Mouse (Mus musculus): Measurements from ENCODE around the gene Rnf180. TPM values are rescaled to one million over a fixed set of nuclear protein-coding genes. Genes with fewer than 3 reads are reported as not detected.
A peak's percentile ranks its signal among the peaks of the same experiment; 100 is the strongest.
"Not testable (repeated sequence)": the region's sequence is repeated elsewhere in the genome, so short reads cannot be mapped to it uniquely, and the experiment has no call there.

Gene Rnf180
- 10 to 100 TPM; 15.3 to 83.8 (median 34.8) TPM for total RNA-seq (2018; cell fraction: chromatin; rRNA removed)
- 10 to 100 TPM in 7 of 26 experiments, 1 to 10 TPM in 19; 3.2 to 13.4 (median 5.5) TPM for total RNA-seq (2018; cell fraction: cytosol; rRNA removed)
- total RNA-seq (2018; cell fraction: nucleus; rRNA removed) = 10 to 100 TPM in 20 of 26 experiments, 1 to 10 TPM in 6; 5.8 to 65.4 (median 22.8) TPM
- polyA plus RNA-seq (2018) = 7.7 to 11.7 TPM (median 8.2 TPM) in 3 replicates

DNA sequence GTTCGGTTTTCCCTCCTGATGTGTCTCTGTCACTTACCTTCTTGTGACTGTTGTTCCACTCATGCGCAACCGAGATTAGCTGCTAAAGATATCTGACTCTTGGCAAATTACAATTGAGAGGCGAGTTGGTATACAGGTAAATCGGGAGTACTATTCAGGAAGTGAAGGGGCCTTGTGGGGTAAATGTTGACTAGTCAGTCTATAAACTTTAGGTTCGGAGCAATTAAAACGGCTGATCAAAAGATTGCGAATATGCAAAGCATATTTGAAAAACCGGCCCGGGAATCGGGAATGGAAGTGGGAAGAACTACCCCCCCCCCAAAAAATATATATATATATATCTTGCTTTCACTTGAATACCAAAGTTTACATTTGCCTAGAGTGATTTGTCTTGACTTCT, at the start of gene Rnf180:
Gene Rnf180, minus strand, starts transcription at position 101 of the 400 bp plus-strand sequence.
- no peaks in the 10 kb centered on the region; the same call in 1 of the 2 replicates for H3K79me2 ChIP-seq (ENCODE audit: inconsistent target)
- no peak within 1 kb of the TSS for H3K27ac ChIP-seq
- no peaks in the 10 kb centered on the region for H3K36me3 ChIP-seq (ENCODE audit: inconsistent target)
- peak within 1 kb of the TSS; percentile 43 for H3K4me3 ChIP-seq (ENCODE audit: inconsistent target)
- 73% methylated on average over 8 of the region's 11 CpGs for WGBS (ENCODE audit: missing documents)

DNA sequence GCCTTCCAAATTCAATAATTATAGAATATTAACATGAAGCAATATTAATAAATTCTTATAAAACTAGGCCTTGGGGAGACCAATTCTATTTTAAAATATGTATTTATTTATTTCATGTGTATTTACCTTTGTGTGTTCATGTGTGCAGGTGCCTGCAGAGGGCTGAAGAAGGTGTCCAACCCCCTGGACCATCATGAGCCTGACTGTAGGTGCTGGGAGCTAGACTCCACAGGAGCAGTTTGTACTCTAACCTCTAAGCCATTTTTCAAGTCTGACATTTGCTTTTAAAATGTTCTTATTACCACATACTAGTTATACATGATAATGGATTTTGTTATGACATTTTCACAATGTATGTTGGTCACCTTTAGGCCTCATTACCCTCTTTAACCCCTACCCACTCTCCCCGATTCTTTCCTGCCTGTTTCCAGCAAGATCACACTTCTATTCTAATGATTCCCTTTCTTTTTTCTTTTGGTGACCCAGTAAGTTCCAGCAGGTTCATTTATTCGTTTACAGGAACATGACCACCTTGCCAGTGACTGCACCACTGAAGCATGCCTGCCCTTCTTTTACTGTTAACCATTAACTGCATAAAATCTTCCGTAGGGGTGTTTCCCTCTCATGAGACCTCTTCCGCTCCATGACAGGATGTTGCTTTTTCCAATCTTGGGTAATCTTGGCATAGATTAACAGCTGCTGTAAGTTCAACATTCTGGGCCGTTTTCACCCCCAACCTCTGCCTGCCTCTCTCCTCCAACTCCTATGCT, 36.8 kb upstream of the Rnf180 start:
- Histone ChIP-seq H3K4me3 (ENCODE audit: inconsistent target) (no peak overlapping the region), H3K27ac (no peak overlapping the region), H3K36me3 (ENCODE audit: inconsistent target) (no peaks in the 10 kb centered on the region), H3K79me2 (ENCODE audit: inconsistent target) (no peaks in the 10 kb centered on the region)
- WGBS (ENCODE audit: missing documents) = 81% methylated on average over 5 of the region's 5 CpGs

DNA sequence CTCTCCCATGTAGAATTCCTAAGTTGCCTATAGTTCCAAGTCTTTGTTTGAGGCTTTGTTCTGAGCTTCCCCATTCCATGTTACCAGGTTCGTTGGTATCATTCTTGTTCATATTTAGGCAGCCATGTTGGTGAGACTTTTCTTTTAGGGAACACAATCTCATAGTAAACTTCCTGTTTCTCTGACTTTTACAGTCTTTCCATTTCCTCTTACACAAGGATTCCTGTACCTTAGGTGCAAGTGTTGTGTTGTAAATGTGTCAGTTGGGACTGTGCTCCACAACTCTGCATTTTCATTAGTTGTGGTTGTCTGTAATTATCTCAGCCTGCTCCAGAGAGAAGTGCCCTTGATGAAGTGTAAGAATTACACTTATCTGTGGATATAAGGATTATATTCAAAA, 32.3 kb upstream of the Rnf180 start:
- no peak overlapping the region for H3K4me3 ChIP-seq (ENCODE audit: inconsistent target)
- WGBS (ENCODE audit: missing documents) = 12% methylated on average over 1 of the region's 1 CpGs
- H3K27ac ChIP-seq = no peak overlapping the region
- H3K36me3 ChIP-seq (ENCODE audit: inconsistent target) = no peaks in the 10 kb centered on the region
- H3K79me2 ChIP-seq (ENCODE audit: inconsistent target) = no peaks in the 10 kb centered on the region

DNA sequence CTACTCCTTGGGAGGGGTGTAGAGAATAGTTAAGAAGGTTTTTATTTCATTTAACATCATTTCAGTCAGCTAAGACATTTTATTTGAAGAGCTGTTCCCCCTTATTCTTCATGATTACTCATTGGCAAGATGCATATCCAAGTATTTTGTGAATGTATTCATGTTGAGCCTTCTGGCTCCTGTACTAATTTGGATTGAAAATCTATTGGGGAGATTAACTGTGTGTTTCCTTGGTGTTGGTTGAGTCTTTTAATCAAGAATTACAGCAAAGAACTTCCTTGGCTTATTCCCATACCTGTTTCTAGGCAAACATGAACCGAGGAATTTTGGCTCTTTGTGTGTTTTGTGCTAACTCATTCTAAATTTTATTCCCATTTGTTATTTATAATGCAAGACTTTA, 22.3 kb upstream of the Rnf180 start:
- no peaks in the 10 kb centered on the region for H3K36me3 ChIP-seq (ENCODE audit: inconsistent target)
- no peak overlapping the region for H3K4me3 ChIP-seq (ENCODE audit: inconsistent target)
- no peak overlapping the region for H3K27ac ChIP-seq
- WGBS (ENCODE audit: missing documents) = 100% methylated on average over 1 of the region's 1 CpGs
- H3K79me2 ChIP-seq (ENCODE audit: inconsistent target) = no peaks in the 10 kb centered on the region

DNA sequence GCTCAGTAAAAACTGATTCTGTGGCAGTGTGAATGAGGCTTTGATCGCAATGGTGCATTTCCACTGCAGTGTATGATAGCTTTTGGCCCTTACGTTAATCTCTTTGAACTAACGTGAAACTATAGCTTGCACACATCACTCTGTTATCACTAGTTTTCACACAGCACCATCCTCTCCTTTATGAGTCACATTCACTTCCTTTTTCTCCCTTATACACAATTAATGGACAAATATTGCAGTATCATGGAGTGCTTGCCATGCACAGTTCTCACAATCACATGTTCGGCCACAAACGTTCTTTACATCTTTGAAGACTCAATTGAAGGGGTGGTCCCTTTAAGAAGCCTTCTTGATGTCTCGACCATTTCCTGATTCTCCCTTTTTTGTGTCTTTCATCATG, 21.4 kb upstream of the Rnf180 start:
- H3K79me2 ChIP-seq (ENCODE audit: inconsistent target) = no peaks in the 10 kb centered on the region
- no peak overlapping the region for H3K27ac ChIP-seq
- 61% methylated on average over 6 of the region's 6 CpGs for WGBS (ENCODE audit: missing documents)
- H3K36me3 ChIP-seq (ENCODE audit: inconsistent target) = no peaks in the 10 kb centered on the region
- no peak overlapping the region for H3K4me3 ChIP-seq (ENCODE audit: inconsistent target)

DNA sequence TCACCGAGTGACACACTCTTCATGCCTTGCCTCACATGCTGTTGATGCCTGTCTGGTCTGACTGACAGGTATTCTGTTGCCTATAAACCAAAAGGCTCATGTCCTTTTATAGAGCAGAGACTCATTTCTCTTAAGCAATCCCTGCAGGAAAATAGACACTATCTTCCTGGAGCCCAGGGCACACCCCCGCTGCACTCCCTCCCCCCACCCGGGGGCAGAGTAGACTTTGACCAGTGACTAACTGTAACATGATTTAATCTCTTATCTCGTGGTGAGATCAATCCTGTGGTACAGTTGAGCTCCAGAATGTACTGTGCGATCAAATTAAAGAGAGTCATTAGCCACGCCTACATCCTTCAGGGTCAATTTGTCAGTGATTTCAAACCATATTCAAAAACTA, 18.1 kb upstream of the Rnf180 start:
- Histone ChIP-seq H3K4me3 (ENCODE audit: inconsistent target) (no peak overlapping the region), H3K36me3 (ENCODE audit: inconsistent target) (no peaks in the 10 kb centered on the region), H3K79me2 (ENCODE audit: inconsistent target) (no peaks in the 10 kb centered on the region), H3K27ac (no peak overlapping the region)
- 78% methylated on average over 6 of the region's 6 CpGs for WGBS (ENCODE audit: missing documents)

DNA sequence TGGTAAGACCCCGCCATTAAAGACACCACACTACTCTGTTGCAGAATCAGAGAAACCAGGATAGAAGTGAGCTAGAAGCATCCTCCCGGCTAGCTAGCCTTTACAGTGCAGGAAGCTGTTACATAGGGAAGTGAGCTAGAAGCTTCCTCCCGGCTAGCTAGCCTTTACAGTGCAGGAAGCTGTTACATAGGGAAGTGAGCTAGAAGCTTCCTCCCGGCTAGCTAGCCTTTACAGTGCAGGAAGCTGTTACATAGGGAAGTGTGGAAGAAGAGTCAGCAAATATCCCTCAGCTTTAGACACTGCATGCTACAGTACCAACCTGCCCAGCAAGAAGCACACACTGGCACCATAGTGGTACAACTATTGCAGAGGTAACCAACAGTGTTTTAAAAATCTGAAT, 15.9 kb upstream of the Rnf180 start:
- peak overlapping the region; percentile 86 for H3K27ac ChIP-seq
- not testable (repeated sequence) for H3K4me3 ChIP-seq (ENCODE audit: inconsistent target); H3K36me3 ChIP-seq (ENCODE audit: inconsistent target); H3K79me2 ChIP-seq (ENCODE audit: inconsistent target)
- whole genome bisulfite sequencing (ENCODE audit: missing documents) = 18% methylated on average over 4 of the region's 4 CpGs

DNA sequence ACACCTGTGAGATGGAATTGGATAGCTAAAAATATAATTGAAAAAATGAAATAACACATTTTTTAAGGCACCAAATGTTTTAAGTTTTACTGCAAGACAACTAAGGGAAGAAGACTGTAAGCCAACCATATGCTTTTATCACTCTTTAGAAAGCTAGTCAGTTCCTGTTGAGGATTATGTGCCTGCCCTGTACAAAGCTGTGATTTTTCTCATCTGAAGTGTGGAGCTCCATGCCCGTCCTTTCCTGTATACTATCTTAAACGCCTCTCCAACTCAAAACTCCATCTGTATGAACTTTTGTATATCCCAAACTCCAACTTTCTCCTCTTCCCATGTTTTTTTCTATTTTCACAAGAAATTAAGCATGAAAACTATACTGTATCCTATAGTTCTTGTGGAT, 10.9 kb upstream of the Rnf180 start:
- WGBS (ENCODE audit: missing documents) = 100% methylated on average over 2 of the region's 2 CpGs
- H3K79me2 ChIP-seq (ENCODE audit: inconsistent target) = no peaks in the 10 kb centered on the region
- H3K4me3 ChIP-seq (ENCODE audit: inconsistent target) = no peak overlapping the region
- H3K36me3 ChIP-seq (ENCODE audit: inconsistent target) = no peaks in the 10 kb centered on the region
- no peak overlapping the region for H3K27ac ChIP-seq

DNA sequence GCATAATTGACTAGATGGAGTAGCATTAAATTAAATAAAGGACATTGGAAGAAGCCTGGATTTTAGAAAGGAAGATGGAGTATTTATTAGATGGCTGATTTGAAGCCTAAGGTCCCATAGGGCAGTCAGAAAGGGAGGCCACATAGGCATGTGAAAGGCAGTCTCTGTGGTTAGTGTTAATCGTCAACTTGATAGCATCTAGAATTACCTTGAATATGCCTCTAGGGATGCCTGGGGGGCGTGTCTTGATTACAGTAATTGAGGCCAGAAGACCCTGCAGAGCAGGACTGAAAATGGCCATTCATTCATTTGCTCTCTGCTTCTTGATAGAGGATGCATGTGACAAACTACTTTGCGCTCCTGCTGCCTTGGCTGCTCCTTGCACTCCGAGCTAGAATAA, 9.4 kb upstream of the Rnf180 start:
- 92% methylated on average over 4 of the region's 4 CpGs for WGBS (ENCODE audit: missing documents)
- H3K36me3 ChIP-seq (ENCODE audit: inconsistent target) = no peaks in the 10 kb centered on the region
- H3K4me3 ChIP-seq (ENCODE audit: inconsistent target) = no peak overlapping the region
- no peaks in the 10 kb centered on the region for H3K79me2 ChIP-seq (ENCODE audit: inconsistent target)
- H3K27ac ChIP-seq = no peak overlapping the region

DNA sequence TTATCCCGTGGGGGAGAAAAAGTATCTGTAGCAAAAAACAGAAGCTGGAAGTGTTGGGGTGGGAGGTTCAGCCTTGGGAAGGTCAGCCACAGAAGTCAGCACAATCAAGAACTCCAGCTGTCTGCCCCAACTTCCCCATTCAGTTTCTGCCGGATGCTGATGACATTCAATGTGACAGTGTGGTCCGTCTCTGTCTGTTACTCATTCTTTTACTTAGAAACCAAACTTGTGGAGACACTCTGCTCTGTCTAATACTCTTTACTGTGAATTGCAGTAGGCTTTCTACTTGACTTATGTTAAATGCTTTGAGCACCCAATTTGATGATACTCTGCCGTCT, 5.4 kb upstream of the Rnf180 start:
- peak overlapping the region; percentile 93 for H3K27ac ChIP-seq
- no peaks in the 10 kb centered on the region for H3K79me2 ChIP-seq (ENCODE audit: inconsistent target)
- H3K36me3 ChIP-seq (ENCODE audit: inconsistent target) = no peaks in the 10 kb centered on the region
- 5% methylated on average over 4 of the region's 4 CpGs for WGBS (ENCODE audit: missing documents)
- no peak overlapping the region for H3K4me3 ChIP-seq (ENCODE audit: inconsistent target)

DNA sequence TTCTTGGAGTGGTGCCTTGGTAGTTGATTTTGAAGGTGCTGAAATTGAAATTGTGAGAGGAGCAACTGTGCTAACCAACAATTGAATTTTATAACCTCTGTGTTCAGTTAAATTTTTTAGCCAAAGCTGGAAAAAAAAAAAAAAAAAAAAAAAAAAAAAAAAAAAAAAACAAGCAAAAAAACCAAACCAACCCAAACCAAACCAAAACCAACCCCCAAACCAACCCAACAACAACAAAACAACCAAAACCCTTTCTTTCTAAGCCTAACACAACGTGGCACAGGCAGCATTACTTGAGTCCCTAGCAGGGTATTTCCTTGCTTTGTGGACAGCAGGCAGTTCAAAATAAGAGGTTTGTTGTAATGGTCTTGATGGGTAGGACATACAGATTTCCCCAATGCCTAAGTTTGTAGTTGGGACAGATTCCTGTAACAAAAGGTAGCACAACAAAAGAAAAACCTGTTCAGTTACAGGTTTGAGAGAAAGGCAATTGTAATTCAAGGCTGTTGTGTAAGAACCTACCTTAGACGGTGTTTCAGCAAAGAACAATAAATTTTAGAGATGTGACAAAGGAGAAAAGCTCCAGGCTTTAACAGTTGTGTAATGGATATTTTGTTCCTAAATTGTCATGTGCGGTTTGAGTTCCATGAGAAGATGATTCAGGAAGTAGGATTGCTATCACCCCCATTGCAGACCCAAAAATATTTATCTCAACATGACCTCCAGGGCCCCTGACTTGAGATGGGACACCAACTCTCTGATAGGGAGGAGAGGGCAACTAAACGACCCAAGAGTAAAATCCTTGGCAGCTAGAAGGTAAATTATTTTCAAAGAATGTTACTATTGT, 4.8 kb upstream of the Rnf180 start:
- Histone ChIP-seq H3K27ac (peak overlapping the region; percentile 93), H3K36me3 (ENCODE audit: inconsistent target) (no peaks in the 10 kb centered on the region), H3K79me2 (ENCODE audit: inconsistent target) (no peaks in the 10 kb centered on the region), H3K4me3 (ENCODE audit: inconsistent target) (no peak overlapping the region)
- WGBS (ENCODE audit: missing documents) = 6% methylated on average over 4 of the region's 4 CpGs

DNA sequence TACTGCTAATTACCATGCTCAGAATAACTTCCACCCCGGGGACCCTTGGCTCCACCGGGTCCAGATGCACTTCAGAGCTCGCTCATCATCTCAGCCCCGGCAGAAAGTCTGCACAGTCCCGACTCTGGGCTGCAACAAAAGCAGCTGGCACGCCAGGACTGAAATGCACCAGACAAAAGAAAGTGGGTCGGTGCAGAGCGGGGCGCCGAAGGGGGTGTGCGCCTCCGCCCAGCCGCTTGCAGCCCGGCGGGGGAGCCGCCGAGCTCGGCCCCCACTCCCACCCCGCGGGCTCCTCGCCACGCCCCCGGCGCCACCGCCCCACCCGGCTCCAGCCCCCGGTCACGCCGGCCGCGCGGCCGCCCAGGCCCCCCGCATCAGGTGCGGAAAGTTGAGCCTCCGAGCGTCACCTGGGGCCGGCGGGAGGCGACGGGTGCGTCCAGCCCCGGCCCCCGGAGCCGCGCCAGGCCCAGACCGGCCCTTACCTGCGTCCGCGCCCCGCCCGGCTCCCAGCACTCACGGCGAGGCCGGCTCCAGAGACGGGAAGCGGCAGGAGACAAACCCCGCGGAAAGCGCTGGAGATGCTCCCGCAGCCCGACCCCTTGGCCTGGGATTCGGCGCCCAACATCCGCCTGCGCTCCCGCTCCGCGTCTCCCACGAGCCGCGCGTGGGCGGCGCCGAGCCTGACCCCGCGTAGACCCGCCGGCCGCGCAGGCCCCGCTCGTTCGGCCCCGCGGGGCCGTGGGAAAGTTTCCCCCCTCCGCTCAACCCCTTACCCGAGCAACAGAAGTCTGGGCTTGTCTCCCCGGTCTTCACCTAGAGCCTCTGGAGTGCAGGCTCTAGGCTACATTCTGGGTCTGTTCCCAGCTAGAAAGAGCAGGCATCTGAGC, 591 bp downstream of the Rnf180 start:
- Histone ChIP-seq H3K27ac (no peak overlapping the region), H3K79me2 (ENCODE audit: inconsistent target) (no peaks in the 10 kb centered on the region; the same call in 1 of the 2 replicates), H3K36me3 (ENCODE audit: inconsistent target) (no peaks in the 10 kb centered on the region), H3K4me3 (ENCODE audit: inconsistent target) (peak overlapping the region; percentile 43)
- WGBS (ENCODE audit: missing documents) = 1% methylated on average over 84 of the region's 91 CpGs

DNA sequence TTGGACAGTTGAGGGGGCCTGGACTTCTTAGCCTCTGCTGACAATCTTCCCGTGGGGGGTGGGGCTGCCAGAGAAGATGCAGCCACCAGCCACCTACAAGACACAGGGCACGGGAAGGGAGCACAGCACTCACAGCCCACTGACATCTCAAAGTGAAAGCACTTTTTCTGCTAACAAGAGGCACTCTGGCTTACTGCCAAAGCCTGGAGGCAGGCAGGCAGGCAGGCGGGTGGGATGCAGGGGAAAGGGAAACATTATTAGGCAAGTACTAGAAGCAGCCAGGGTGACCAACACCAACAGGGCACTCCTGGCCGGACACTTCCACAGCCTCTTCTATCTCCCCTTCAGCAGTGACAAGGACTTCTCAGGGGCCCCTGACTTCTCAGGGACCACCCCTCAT, 2.8 kb downstream of the Rnf180 start:
- Histone ChIP-seq H3K4me3 (ENCODE audit: inconsistent target) (no peak overlapping the region), H3K27ac (no peak overlapping the region), H3K79me2 (ENCODE audit: inconsistent target) (no peaks in the 10 kb centered on the region; the same call in 1 of the 2 replicates), H3K36me3 (ENCODE audit: inconsistent target) (no peaks in the 10 kb centered on the region)
- 25% methylated on average over 3 of the region's 4 CpGs for WGBS (ENCODE audit: missing documents)

DNA sequence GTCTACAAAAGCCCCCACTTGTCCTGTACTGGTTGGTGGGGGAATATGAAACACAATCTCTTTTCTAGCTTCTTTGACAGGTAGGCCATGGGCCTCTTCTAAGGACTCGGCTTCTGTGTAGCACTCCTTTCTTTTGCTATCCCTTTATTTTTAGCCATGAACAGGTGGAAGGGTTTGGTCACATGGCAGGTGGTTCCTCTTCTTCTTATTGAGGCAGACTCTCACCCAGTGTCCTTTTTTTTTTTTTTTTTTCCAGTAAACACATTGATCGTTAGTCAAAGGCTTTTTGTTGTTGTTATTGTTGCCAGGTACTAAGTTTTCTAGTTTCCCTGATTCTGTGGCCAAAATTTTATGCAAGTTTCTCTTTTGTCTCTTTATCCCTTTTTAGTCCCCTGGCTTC, 4.0 kb downstream of the Rnf180 start:
- Histone ChIP-seq H3K4me3 (ENCODE audit: inconsistent target) (no peak overlapping the region), H3K27ac (no peak overlapping the region), H3K79me2 (ENCODE audit: inconsistent target) (no peaks in the 10 kb centered on the region; the same call in 1 of the 2 replicates), H3K36me3 (ENCODE audit: inconsistent target) (no peaks in the 10 kb centered on the region)
- WGBS (ENCODE audit: missing documents) = 100% methylated on average over 1 of the region's 2 CpGs
